Mouse (Mus musculus) erythroblast, embryonic 14.5 days (primary cell): ENCODE data around the gene Ralgapb.

ENCODE experiments used
- GATA1 ChIP-seq: IDR thresholded peaks from 2 replicates; pipeline ENCODE4 v1.6.1; 2012; ENCODE audit warnings: low read length, inconsistent platforms, mixed read lengths
- TAL1 ChIP-seq: IDR thresholded peaks from 3 replicates; pipeline ENCODE4 v1.6.1; 2012; ENCODE audit warnings: low read length, inconsistent platforms, mixed read lengths

DNA sequence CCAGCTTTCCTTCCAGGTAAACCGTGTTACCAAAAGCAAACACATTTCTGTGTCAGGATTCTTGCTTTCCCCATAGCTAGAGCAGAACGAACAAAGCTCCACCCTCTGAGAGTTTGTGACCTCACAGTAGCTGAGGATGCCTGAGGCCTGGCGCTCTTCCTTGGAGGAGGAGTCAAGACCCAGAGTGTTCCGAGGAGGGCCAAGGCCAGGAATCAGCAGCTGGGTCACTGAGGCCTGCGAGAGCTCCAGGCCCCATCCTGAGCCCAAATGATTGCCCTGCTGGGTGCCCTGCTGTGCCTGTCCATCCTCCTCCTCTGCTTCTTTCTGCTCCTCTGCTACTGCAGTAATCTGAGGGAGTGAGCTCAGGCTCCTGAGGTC, 39.5 kb upstream of the Ralgapb start:
- TF ChIP-seq GATA1, result no peak
- TF ChIP-seq TAL1, result no peak
